Mouse (Mus musculus): ENCODE measurements at regions not wholly inside any gene's neighbourhood (a gene's known extent, or its start where the extent isn't known, plus 50 kb on each side); places are given as distances from the start of the nearest gene placed in this dataset.

DNA sequence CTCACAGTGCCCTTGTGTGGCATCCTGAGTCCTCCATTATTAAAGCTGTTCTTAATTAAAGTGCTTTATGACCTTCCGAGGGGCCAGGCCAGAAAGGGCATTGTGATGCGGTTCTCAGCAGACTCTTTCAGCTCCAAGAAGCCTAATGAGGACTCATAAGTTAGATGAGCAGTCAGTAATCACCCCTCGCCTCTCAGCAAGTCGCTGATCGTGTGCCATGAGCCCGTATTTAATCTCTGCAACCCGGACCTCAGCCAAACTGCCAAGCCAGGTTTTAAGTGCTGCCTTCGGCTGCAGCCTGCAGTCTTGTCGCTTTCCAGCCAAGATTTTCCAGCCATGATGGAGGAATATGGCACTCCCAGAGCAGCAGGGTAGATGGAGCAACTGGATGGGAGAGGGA lies 56.1 kb upstream of the Rbfox1 start:
- Histone ChIP-seq H3K27ac (no peak overlapping the region), H3K4me3 (no peak overlapping the region)
- DNase-seq (ENCODE audit: low spot score in 2 of 2), result no peak
- TF ChIP-seq CTCF (conservative IDR thresholded peaks at IDR 0.05), result no peak

DNA sequence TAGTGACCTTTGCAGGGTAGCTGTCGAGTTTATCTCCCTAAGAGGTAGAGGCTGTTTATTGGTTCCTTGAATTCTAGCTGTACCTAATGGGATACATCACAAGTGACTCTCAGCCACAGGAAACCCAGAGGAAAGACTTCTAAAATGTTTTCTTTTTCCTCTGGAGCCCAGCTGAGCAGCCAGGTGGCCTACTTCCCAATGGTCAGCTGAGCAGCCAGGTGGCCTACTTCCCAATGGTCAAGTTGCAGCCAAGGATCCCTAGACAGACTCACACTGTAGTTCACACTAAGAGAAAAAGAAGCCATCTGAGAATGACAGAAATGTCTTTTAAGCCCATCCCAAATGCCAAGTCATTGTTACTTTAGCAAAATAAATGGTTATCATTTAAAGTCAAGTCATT lies 61.8 kb upstream of the Rbfox1 start:
- no peak for TF ChIP-seq CTCF (conservative IDR thresholded peaks at IDR 0.05)
- H3K27ac ChIP-seq, result no peak overlapping the region
- no peak for DNase-seq (ENCODE audit: low spot score in 2 of 2)
- no peak overlapping the region for H3K4me3 ChIP-seq

DNA sequence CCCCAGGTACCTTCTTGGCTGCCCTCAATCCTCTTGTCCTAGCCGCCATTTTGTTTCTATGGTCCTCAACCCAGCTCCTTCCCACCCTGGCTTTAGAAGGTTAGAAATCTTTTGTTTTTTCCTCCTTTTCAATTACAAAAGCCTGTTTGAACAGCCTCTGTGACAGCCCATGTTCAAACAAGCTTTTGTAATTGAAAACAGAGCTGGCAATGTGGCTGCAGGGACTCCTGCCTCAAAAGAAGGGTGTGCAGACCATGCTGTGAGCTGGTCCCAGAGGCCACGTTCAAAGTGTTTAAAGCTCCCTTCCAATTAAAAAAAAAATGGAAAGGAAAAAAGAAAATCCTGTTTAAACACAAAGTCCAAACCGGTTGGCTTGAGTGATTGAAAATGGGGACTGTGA lies 68.0 kb upstream of the Rbfox1 start:
- DNase-seq (ENCODE audit: low spot score in 2 of 2), result no peak
- H3K4me3 ChIP-seq, result no peak overlapping the region
- TF ChIP-seq CTCF (conservative IDR thresholded peaks at IDR 0.05), result no peak
- H3K27ac ChIP-seq, result no peak overlapping the region

DNA sequence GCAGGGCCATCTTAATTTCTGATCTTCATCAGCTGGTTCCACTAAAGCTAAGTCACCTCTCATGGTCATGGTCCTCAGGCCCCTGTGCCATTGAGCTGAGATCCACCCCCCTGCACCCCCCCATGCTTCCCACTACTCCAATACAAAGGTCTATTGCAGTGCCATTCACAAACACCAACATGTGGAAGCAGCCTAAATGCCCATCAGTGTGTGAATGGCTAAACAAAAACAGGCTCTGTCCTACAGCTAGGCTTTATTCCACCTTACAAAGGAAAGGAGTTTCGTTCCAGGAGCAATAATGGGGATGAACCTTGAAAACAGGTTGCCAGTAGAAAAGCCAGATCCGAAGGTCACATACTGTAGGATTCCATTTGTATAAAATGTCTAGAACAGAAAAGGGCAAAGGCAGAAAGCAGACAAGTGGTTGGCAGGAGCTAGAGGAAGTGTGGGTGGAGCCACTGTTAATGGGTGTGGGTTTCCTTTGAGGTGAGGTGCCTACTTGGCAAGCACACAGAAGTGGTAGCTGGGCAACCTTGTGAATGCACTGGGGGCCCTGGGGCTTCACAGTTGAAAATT lies 72.8 kb upstream of the Rbfox1 start:
- DNase-seq (ENCODE audit: low spot score in 2 of 2), result no peak
- no peak for TF ChIP-seq CTCF (conservative IDR thresholded peaks at IDR 0.05)
- Histone ChIP-seq H3K27ac (no peak overlapping the region), H3K4me3 (no peak overlapping the region)

DNA sequence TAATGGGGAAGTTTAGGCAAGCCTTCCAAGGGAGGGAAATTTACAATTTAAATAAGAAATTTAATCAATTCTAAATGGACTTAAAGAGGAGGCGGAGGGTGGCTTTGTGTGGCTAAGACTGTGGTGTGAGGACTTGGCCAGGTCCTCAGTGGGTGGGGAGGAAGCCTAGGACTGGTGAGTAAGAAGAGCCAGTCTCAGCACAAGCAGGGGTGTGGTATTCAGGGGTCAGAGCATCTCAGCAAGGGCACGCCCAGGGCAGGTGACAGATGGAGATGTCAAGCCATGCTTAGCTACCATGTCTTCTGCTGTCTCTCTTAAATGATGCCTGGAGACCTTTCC lies 73.5 kb upstream of the Rbfox1 start:
- no peak for DNase-seq (ENCODE audit: low spot score in 2 of 2)
- no peak overlapping the region for H3K27ac ChIP-seq
- H3K4me3 ChIP-seq, result no peak overlapping the region
- no peak for TF ChIP-seq CTCF (conservative IDR thresholded peaks at IDR 0.05)

DNA sequence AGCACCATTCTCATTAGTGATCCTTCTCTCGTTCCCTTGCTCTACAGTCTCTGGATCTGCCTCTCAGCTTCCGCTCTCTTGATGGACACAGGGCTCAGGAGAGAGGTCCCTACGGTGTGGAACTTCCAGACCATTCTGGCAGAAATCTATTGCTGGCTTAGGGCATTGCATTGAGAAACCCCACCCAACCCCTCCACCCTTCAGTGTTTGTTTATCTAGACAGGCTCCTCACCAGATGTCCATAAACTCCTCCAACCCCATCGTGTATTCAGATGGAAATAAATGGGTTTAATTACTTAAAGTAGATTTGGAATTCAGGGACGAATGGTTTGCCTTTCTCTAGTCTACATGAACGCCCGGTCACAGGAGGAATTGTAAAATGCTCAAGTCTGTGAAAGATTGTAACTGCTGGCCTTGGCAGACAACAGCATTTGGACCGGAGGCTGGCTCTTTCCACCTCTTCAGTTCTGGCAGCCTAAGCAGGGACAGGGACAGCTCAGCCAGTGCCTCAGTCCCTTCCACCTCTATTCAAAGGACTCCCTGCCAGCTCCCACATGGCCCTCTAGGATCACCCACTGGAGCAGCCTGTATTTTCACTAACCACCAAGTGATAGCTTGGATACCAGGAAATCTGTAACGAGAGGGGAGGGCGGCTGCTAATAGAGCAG lies 74.0 kb upstream of the Rbfox1 start:
- TF ChIP-seq CTCF (conservative IDR thresholded peaks at IDR 0.05), result no peak
- DNase-seq (ENCODE audit: low spot score in 2 of 2), result no peak
- Histone ChIP-seq H3K27ac (no peak overlapping the region), H3K4me3 (no peak overlapping the region)

DNA sequence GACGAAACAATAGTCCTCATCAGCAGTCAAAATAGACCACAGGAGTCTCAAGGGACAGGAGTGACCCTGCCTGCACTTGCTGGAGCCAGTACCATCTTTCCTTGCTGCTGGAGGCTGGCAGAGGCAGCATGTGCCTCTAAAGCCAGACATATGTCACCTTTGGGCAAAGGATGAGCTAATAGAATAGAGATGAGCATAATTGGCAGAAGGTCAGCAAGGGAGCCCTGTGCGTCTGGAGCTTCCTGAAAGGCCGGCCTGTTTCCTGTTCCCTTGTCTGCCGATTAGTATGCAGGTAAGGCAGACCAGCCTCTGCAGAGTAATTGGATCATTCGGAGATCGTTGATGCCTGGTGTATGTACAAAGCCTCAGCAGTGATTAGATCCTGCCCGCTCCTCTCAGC lies 87.0 kb upstream of the Rbfox1 start:
- H3K4me3 ChIP-seq, result no peak overlapping the region
- TF ChIP-seq CTCF (conservative IDR thresholded peaks at IDR 0.05), result no peak
- no peak overlapping the region for H3K27ac ChIP-seq
- no peak for DNase-seq (ENCODE audit: low spot score in 2 of 2)

DNA sequence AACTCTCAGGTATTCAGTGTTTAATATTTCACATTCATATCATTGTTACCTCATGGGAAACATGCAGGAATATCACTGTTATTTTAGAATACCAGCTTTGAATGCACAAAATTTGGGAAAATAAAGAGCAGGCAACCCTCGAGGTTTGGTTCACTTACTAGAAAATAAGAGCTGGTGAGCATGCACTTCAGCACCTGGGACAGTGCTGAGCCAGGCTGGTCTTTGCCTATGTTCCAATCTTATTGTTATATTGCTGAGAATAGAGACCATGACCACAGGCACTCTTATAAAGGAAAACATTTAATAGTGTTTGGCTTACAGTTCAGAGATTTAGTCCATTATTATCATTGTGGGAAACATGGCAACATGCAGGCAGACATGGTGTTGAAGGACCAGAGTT lies 92.9 kb upstream of the Rbfox1 start:
- no peak overlapping the region for H3K4me3 ChIP-seq
- no peak for DNase-seq (ENCODE audit: low spot score in 2 of 2)
- H3K27ac ChIP-seq, result no peak overlapping the region
- no peak for TF ChIP-seq CTCF (conservative IDR thresholded peaks at IDR 0.05)

DNA sequence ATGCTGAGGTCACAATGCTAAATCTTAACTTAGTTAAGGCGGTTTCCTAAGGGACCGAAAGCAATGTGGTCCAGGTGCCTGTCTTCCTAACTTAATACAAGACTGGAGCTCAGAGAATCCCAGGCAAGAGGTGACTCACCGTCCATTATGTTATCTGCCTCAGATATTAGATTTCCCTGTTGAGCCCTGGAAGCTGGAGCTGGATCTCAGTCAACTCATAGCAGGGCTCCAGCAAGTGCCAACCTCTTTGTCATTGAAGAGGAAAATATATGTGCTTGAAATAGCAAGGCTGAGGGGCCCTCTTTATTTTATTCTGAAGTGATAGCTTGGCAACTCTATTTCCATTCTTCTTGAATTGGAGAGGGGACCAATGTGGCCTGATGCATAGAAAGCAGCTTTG lies 95.0 kb upstream of the Rbfox1 start:
- no peak for DNase-seq (ENCODE audit: low spot score in 2 of 2)
- Histone ChIP-seq H3K27ac (no peak overlapping the region), H3K4me3 (no peak overlapping the region)
- TF ChIP-seq CTCF (conservative IDR thresholded peaks at IDR 0.05), result no peak

DNA sequence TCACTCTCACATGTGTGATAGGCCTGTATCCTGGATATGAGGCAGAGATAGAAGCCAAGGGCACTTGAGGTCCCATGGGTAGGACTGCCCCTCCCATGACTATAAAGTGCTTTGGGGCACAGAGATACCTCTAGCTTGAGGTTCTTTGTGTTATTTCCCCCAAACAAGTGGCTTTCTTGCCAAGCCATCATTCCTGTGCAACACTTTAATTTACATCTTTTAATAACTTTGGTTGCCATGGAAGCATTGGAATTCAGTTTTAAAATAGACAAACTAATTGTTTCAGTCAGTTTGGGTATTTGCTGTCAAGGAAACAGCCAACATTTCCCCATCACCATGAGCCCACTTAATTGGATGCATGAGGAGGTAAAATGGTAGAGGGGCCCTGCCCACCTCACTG lies 97.9 kb upstream of the Rbfox1 start:
- Histone ChIP-seq H3K27ac (peak overlapping the region; percentile 84), H3K4me3 (no peak overlapping the region)
- DNase-seq (ENCODE audit: low spot score in 2 of 2), result peak in 1 of 2 experiments; percentile 27
- TF ChIP-seq CTCF (conservative IDR thresholded peaks at IDR 0.05), result no peak

DNA sequence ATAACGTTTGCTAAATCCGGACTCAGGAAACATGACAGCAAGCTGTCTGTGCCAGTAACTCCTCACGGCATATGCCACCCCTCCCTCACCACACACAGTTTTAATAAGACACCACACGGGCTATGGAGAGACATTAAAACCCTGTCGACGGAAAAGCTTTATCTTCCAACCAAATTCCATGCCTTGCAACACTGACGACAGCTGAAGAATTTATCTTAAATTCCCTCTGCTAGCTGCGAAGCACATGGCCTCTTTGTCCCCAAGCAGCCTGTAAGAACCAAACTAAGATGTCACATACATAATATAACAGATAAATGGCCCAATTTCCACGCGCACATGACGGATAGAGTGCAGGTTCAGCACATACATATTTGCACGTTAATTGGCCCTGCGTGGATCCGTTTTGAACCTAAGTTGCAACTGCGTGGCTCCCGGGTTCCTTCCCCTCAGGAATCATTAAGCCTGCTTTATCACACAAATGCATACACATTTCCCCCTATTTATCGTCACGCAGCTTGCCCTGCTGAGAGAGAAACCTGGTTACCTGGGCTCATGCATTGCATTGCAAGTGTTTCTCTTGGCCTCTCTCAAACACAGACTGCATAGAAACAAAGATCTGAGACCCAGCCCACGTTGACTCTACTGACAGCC lies 118.3 kb upstream of the Rbfox1 start:
- DNase-seq (ENCODE audit: low spot score in 2 of 2), result peak; percentile 65 to 89
- no peak for TF ChIP-seq CTCF (conservative IDR thresholded peaks at IDR 0.05)
- Histone ChIP-seq H3K4me3 (no peak overlapping the region), H3K27ac (peak overlapping the region; percentile 75)

DNA sequence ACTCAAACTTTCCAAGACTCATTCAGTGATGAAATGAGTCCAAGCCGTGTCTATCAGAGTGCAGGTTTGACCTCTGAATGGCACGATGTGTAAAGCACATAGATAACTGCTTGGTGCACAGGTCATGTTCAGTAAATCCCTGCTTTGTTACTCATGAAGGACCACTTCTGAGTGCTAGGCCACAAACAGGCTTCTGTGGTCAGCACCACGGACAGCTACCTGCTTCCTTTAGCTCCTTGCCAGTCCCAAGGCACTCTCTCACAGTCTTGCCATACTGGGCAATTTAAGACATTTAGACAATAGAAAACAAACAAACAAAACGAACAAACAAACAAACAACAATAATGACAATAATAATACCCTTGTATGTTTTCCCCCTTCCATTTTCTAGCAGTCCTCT lies 120.0 kb upstream of the Rbfox1 start:
- DNase-seq (ENCODE audit: low spot score in 2 of 2), result no peak
- Histone ChIP-seq H3K4me3 (no peak overlapping the region), H3K27ac (peak overlapping the region; percentile 75; the same call in 1 of the 2 replicates)
- TF ChIP-seq CTCF (conservative IDR thresholded peaks at IDR 0.05), result no peak

DNA sequence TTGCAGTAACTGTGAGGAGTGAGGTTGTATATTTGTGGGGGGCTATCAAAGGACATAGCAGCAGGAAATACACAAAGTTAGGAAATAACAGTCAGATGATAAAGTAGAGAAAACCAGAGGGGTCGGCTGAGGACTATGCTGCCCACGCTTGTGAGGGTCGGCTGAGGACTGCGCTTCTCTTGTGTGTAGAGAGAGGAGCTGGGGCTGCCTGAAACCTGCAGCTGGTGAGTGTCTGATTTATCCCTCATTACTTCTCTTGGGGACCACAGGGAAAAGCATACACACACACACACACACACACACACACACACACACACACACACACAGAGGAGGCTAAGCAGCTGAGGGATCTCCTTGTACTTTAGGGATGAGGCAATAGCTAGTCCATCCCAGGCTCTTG lies 124.3 kb upstream of the Rbfox1 start:
- Histone ChIP-seq H3K4me3 (no peak overlapping the region), H3K27ac (no peak overlapping the region)
- DNase-seq (ENCODE audit: low spot score in 2 of 2), result no peak
- TF ChIP-seq CTCF (conservative IDR thresholded peaks at IDR 0.05), result no peak

DNA sequence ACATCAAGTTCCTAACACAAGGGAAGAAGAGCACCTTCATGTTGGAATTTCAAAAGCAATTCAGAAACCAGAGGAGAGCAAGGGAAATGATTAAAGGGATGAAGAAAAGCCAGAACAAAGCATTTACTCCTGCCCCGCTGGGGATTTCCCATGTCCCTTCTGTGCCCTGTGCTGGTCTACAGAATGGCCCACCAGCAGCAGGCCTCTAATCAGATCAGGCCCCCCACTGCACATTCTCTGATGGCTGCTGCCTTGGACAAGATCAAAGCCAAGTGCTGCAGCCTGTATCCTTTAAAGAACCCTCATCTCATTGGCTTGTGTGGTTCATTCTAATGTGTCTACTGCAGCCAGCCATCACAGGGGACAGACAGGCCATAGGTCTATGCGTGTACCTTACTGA lies 126.1 kb upstream of the Rbfox1 start:
- TF ChIP-seq CTCF (conservative IDR thresholded peaks at IDR 0.05), result no peak
- no peak for DNase-seq (ENCODE audit: low spot score in 2 of 2)
- H3K4me3 ChIP-seq, result no peak overlapping the region
- H3K27ac ChIP-seq, result no peak overlapping the region
